Mouse (Mus musculus) heart, adult 2 months (tissue): Measurements from ENCODE around the gene 4933415A04Rik. TPM values are rescaled to one million over a fixed set of nuclear protein-coding genes. Genes with fewer than 3 reads are reported as not detected.
A peak's percentile ranks its signal among the peaks of the same experiment; 100 is the strongest.

Source experiments
- DNase-seq, 2 experiments: peaks; one replicate each; pipeline ENCODE4 v3.0.0; 2021
- H3K27ac ChIP-seq: fragments of 200-600 bp; 2 replicates; pipeline ENCODE4 v1.8.1; 2022
- H3K27me3 ChIP-seq: fragments of 200-500 bp; 2 replicates; pipeline ENCODE4 v1.6.1; 2012; ENCODE audit warnings: mild to moderate bottlenecking, low read length, inconsistent platforms, mixed read lengths; ENCODE audit not compliant: control insufficient read depth, insufficient read depth
- H3K36me3 ChIP-seq: fragments of 200-500 bp; 2 replicates; pipeline ENCODE4 v1.6.1; 2012; ENCODE audit warnings: low read length, inconsistent platforms; ENCODE audit not compliant: control insufficient read depth, insufficient read depth
- H3K4me1 ChIP-seq: fragments of 200-500 bp; 2 replicates; pipeline ENCODE4 v1.6.1; 2011; ENCODE audit warnings: low read length; ENCODE audit not compliant: control insufficient read depth, insufficient read depth
- H3K4me3 ChIP-seq: fragments of 200-600 bp; 2 replicates; pipeline ENCODE4 v1.8.1; 2022
- H3K79me2 ChIP-seq: fragments of 200-500 bp; replicated peaks from 2 replicates; pipeline ENCODE4 v1.6.1; 2012; ENCODE audit warnings: mild to moderate bottlenecking, inconsistent platforms, low read length, moderate library complexity, mixed read lengths; ENCODE audit not compliant: control insufficient read depth, insufficient read depth
- H3K9ac ChIP-seq: fragments of 200-500 bp; 2 replicates; pipeline ENCODE4 v1.6.1; 2012; ENCODE audit warnings: low read depth, mild to moderate bottlenecking, control low read depth, inconsistent platforms, low read length, mixed read lengths
- CTCF ChIP-seq: fragments of 200-600 bp; IDR thresholded peaks from 2 replicates; pipeline ENCODE4 v1.8.1; 2022; ENCODE audit warnings: antibody characterized with exemption, mild to moderate bottlenecking, moderate library complexity
- EP300 ChIP-seq: fragments of 200-500 bp; IDR thresholded peaks from 2 replicates; pipeline ENCODE4 v1.6.1; 2011; ENCODE audit warnings: low read depth, low read length, control low read depth; ENCODE audit not compliant: insufficient read depth
- POLR2A ChIP-seq: fragments of 200-500 bp; IDR thresholded peaks from 2 replicates; pipeline ENCODE4 v1.6.1; 2011; ENCODE audit warnings: mild to moderate bottlenecking, low read depth, low read length, control low read depth; ENCODE audit not compliant: insufficient read depth
- WGBS: fragments of 180-500 bp; shearing (Covaris S2); methylation state at CpG from one replicate; pipeline ENCODE4 v1.1.7; 2018; 5-methylcytosine and 5-hydroxymethylcytosine counted together
- intact Hi-C: fragments of 180-260 bp; cut with DNase I; formaldehyde crosslinking; loops from one replicate; pipeline ENCODE4 v1.15.1; 2025
- polyA plus RNA-seq: library from polyadenylated mRNA; depleted of rRNA; stranded (reverse); fragments of >200 nt; gene quantifications from 2 replicates; pipeline ENCODE4 v1.2.3, GENCODE M21; 2012
- total RNA-seq, 2 experiments: library from RNA; stranded (reverse); gene quantifications; 2 replicates each; pipeline ENCODE4 v1.2.3; 2021

Gene 4933415A04Rik
- total and polyA plus RNA-seq, 3 experiments = 0.23 to 0.68 (median 0.26) TPM

DNA sequence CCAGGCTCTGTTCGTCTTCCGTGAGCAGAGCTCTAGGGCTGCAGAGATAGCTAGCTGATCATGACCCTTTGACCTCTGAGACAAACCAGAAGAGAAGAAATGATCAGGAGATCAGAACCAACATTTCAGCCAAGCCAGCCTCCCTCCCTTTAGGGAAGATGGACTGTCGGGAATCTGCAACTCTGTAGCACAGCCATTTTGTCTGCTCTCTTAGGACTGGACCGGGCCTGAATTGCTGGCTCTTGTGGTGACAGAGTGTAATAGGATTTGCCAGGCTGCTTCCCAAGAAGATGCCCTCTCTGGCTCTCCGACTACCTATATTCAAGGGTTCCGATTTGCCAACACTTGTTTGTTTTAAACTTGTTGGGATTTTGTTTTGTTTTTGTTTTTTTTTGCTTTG is 34.2 kb upstream of the 4933415A04Rik start:
- Histone ChIP-seq H3K27me3 (no peaks in the 10 kb centered on the region), H3K9ac (no peak overlapping the region), H3K36me3 (no peaks in the 10 kb centered on the region), H3K4me1 (peaks cover 11% of the 10 kb centered on the region), H3K27ac (no peak overlapping the region), H3K4me3 (no peak overlapping the region), H3K79me2 (no peaks in the 10 kb centered on the region)
- TF ChIP-seq EP300 (no peak), CTCF (no peak), POLR2A (no peak)
- intact Hi-C loops = no loop called here
- WGBS = 92% methylated on average over 6 of the region's 6 CpGs
- no peak for DNase-seq

DNA sequence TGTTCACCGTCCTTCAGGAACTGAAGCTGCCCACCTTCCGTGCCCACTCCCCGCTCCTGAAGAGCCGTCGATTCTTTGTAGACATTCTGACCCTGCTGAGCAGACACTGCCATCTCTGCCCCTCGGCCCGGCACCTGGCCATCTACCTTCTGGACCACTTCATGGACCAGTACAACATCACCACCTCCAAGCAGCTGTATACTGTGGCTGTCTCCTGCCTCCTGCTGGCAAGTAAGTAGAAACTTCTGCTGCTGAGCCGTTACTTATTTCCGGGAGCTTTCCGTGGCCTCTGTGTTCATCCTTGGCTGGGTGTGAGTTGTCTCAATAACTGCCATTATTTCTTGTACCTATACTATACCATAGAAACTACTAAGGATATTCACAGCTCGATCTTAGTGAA is 30.3 kb upstream of the 4933415A04Rik start:
- no peaks in the 10 kb centered on the region for H3K79me2 ChIP-seq
- no peak for DNase-seq
- H3K4me1 ChIP-seq = no peaks in the 10 kb centered on the region

DNA sequence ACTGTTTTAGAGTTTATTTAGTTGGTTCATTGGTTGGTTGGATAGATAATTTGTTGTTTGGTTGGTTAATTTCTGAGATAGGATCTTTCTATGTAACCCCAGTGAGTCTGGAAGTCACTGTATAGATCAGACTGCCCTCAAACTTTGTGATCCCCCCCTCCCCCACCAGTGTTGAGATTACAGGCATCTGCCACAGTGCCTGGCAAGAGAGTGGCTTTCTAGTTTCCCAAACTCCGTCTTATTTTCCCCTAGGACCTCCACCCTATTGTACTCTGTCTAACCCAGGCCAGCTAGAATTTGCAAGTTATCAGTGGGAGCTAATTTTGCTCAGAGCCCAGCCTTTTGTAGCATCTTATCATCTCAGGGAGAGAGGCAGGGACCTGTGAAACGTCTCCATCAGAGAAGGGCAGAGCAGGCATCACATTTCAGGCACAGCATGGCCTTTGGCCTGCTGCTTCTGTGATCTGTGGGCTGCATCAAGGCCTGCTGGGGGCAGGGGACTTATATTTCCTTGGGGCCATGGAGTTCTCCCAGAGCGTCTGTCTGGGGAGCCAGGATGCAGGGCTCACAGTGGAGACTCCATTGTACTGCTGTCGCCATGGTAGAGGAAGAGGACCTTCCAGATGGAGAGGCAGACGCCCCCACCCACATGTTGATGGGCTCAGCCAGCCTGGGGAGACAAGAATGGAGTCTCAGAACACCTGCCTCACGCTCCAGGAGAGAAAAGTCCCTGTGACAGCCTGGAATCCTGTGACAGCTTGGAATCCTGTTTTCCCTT is 27.1 kb upstream of the 4933415A04Rik start:
- Histone ChIP-seq H3K4me1 (peaks cover 2% of the 10 kb centered on the region), H3K27ac (no peak overlapping the region), H3K4me3 (no peak overlapping the region), H3K36me3 (no peaks in the 10 kb centered on the region), H3K79me2 (no peaks in the 10 kb centered on the region), H3K27me3 (no peaks in the 10 kb centered on the region), H3K9ac (no peak overlapping the region)
- TF ChIP-seq CTCF (no peak), POLR2A (no peak)
- no peak for DNase-seq
- intact Hi-C loops = loop anchor here (2.0 kb wide), 1 partner anchor 65 kb away; no protein-coding TSS in a partner anchor
- 36% methylated on average over 6 of the region's 6 CpGs for WGBS

More for the DNA sequence above, 30.3 kb upstream of the 4933415A04Rik start:
- 81% methylated on average over 11 of the region's 11 CpGs for WGBS
- H3K36me3 ChIP-seq = no peaks in the 10 kb centered on the region
- intact Hi-C loops = no loop called here
- no peak overlapping the region for H3K9ac ChIP-seq
- no peak overlapping the region for H3K27ac ChIP-seq
- H3K4me3 ChIP-seq = no peak overlapping the region
- TF ChIP-seq CTCF (peak; percentile 51), EP300 (no peak)
- no peaks in the 10 kb centered on the region for H3K27me3 ChIP-seq

DNA sequence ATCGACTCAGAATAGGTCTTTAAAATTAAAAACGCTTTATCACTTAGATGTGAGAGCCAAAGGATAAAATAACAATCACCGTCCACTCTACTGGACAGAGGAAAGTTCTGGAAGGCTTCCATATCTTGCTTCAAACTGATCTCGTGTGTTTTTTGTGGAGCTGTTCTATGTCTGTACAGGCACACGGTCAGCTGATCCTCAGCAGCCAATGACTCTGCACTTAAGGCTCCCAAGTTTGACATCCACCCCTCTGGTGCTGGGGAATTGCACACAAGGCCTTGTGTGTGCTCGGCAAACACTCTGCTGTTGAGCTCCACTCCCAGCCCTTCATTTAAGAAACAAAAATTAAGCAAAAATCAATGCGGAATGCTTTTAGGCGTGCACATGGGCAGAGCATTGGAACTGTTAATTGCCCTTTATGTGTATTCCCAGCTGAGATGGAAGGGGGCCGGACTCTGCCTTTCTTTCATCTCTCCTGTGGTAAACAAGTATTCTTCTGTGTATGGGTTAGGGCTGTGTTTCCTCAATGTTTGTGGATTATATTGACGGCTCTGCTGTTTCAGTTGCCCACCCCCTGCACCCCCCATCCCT is 23.1 kb upstream of the 4933415A04Rik start:
- no peaks in the 10 kb centered on the region for H3K79me2 ChIP-seq
- no peaks in the 10 kb centered on the region for H3K36me3 ChIP-seq
- H3K27ac ChIP-seq = no peak overlapping the region
- intact Hi-C loops = no loop called here
- no peak overlapping the region for H3K9ac ChIP-seq
- no peak for DNase-seq
- TF ChIP-seq POLR2A = no peak
- no peak for TF ChIP-seq CTCF
- TF ChIP-seq EP300 = no peak
- H3K27me3 ChIP-seq = no peaks in the 10 kb centered on the region
- WGBS = 54% methylated on average over 10 of the region's 10 CpGs
- H3K4me3 ChIP-seq = no peak overlapping the region
- peaks cover 2% of the 10 kb centered on the region for H3K4me1 ChIP-seq

DNA sequence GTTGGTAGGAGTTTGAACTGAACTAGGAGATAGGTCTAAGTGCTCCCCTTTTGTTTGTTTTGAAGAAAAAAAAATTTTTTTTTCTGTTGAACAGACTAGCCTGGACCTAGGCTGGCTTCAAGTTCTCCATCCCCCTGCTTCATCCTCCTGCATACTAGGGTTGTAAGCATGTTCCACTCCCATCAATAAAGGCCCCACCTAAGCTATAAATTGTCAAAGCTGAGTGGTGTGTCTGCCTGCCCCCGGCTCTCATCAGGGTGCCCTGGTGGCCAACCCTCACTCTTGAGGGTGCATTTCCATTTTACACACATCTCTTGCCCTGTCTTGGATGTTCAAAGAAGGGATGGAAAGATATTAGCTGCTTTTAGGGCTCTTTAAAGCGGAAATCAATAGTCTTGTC is 21.4 kb upstream of the 4933415A04Rik start:
- TF ChIP-seq EP300 (no peak), CTCF (no peak), POLR2A (no peak)
- Histone ChIP-seq H3K4me3 (no peak overlapping the region), H3K36me3 (no peaks in the 10 kb centered on the region), H3K4me1 (peaks cover 12% of the 10 kb centered on the region), H3K9ac (no peak overlapping the region), H3K27me3 (no peaks in the 10 kb centered on the region), H3K79me2 (no peaks in the 10 kb centered on the region), H3K27ac (no peak overlapping the region)
- DNase-seq = no peak
- 68% methylated on average over 2 of the region's 2 CpGs for WGBS
- intact Hi-C loops = no loop called here

DNA sequence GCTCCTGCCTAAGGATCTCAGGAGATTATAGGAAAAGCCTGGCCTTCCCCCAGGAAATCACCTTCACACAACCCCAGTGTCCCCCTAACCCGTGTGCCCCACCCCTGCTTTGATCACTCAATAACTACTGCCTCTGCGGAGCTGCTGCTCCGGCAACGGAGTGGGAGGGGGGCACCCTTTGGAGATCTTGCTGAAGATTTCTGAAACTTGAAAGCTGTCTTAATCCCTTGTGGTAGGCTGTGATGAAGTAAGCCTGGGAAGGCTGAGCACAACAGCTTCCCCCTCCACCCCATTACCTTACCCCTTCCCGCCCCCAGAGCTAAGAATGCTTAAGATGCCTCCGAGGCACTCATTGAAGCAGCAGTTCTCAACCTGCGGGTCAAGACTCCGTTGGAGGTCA is 21.0 kb upstream of the 4933415A04Rik start:
- intact Hi-C loops = no loop called here
- DNase-seq = no peak
- WGBS = 61% methylated on average over 8 of the region's 8 CpGs
- Histone ChIP-seq H3K36me3 (no peaks in the 10 kb centered on the region), H3K9ac (no peak overlapping the region), H3K4me1 (peaks cover 15% of the 10 kb centered on the region), H3K27ac (no peak overlapping the region), H3K79me2 (no peaks in the 10 kb centered on the region), H3K27me3 (no peaks in the 10 kb centered on the region), H3K4me3 (no peak overlapping the region)
- TF ChIP-seq POLR2A (no peak), CTCF (no peak), EP300 (no peak)
